ENCODE assay signal across 9 mouse cellular contexts in genomic region chr5:37244161-37244560, GRCm38 (mm10). TPM values are rescaled to one million over a fixed set of nuclear protein-coding genes. Genes with fewer than 3 reads are reported as not detected.
DNase-seq lines count a peak whose midpoint lies in the region; ATAC-seq and TF ChIP-seq lines count a peak whose summit lies in the region.
"Had no signal": no experiment of that assay in that cellular context is flagged by ENCODE, and none has a peak within 500 bp of the region (broad histone marks: within the 10 kb centered on the region; RNA-seq: fewer than 3 reads in every experiment).

No protein-coding gene starts in this region.

- peaks cover 28% of the 10 kb centered on the region for H3K4me1 ChIP-seq in cerebellum, adult 2 months (ENCODE audit: control insufficient read depth, insufficient read depth, low read length)
- peaks cover 63% of the 10 kb centered on the region for H3K4me1 ChIP-seq in hindbrain, embryonic 15.5 days (replicated peaks)
- peaks cover 60% of the 10 kb centered on the region for H3K4me1 ChIP-seq in midbrain, embryonic 15.5 days

- no peaks in the 10 kb centered on the region for H3K9me3 ChIP-seq in hindbrain, embryonic 15.5 days
- no peaks in the 10 kb centered on the region for H3K9me3 ChIP-seq in midbrain, embryonic 15.5 days
- H3K9me3 ChIP-seq: limb, embryonic 15.5 days had no signal

- DNase-seq in cerebellum, adult 2 months, result peak; percentile 73 to 75
- peak; percentile 79 for DNase-seq in embryo, embryonic 11 days
- DNase-seq in spleen, postnatal 36 days (ENCODE audit: low spot score in 2 of 2), result no peak
- DNase-seq in Muller cell, postnatal 12 days (ENCODE audit: inconsistent ontology term), result no peak
- DNase-seq in urinary bladder, postnatal 4 days (ENCODE audit: low spot score in 2 of 2), result no peak
- DNase-seq in kidney, postnatal 25 days, result no peak

- peak overlapping the region; percentile 83 for H3K4me2 ChIP-seq in hindbrain, embryonic 15.5 days
- peak overlapping the region; percentile 88 for H3K4me2 ChIP-seq in midbrain, embryonic 15.5 days
- H3K4me2 ChIP-seq: limb, embryonic 15.5 days had no signal

- no peak overlapping the region for H3K27ac ChIP-seq in cerebellum, adult 2 months (ENCODE audit: insufficient read depth, low read length)
- peak overlapping the region; percentile 97 for H3K27ac ChIP-seq in hindbrain, embryonic 15.5 days (replicated peaks)
- peak overlapping the region; percentile 98 for H3K27ac ChIP-seq in midbrain, embryonic 15.5 days
- H3K27ac ChIP-seq: limb, embryonic 15.5 days had no signal

- H3K4me3 ChIP-seq in cerebellum, adult 2 months (replicated peaks; ENCODE audit: insufficient read depth, low read depth, low read length), result peak overlapping the region; percentile 55
- peak overlapping the region; percentile 58 for H3K4me3 ChIP-seq in hindbrain, embryonic 15.5 days
- H3K4me3 ChIP-seq in midbrain, embryonic 15.5 days, result peak overlapping the region; percentile 85
- H3K4me3 ChIP-seq: limb, embryonic 15.5 days had no signal

- no peaks in the 10 kb centered on the region for H3K27me3 ChIP-seq in cerebellum, adult 2 months (ENCODE audit: control insufficient read depth, insufficient read depth, low read length)
- no peaks in the 10 kb centered on the region for H3K27me3 ChIP-seq in hindbrain, embryonic 15.5 days
- H3K27me3 ChIP-seq in midbrain, embryonic 15.5 days (replicated peaks), result 0 out of 2 replicates have a peak, but pooled peaks cover 3% of the 10 kb centered on the region

- ATAC-seq in hindbrain, embryonic 15.5 days (ENCODE audit: low FRiP score, low read depth), result peak; percentile 51
- ATAC-seq in midbrain, embryonic 15.5 days (replicated peaks), result peak; percentile 24

- no peak for TF ChIP-seq POLR2A in cerebellum, adult 2 months (IDR thresholded peaks at IDR 0.05; ENCODE audit: borderline replicate concordance, insufficient read depth, low read length)

- no peak for TF ChIP-seq CTCF in cerebellum, adult 2 months (IDR thresholded peaks at IDR 0.05; ENCODE audit: borderline replicate concordance, insufficient read depth, low read depth, low read length)

- no peaks in the 10 kb centered on the region for H3K36me3 ChIP-seq in hindbrain, embryonic 15.5 days
- no peaks in the 10 kb centered on the region for H3K36me3 ChIP-seq in midbrain, embryonic 15.5 days (replicated peaks)
- H3K36me3 ChIP-seq: limb, embryonic 15.5 days had no signal

- H3K9ac ChIP-seq in hindbrain, embryonic 15.5 days, result peak overlapping the region; percentile 93
- peak overlapping the region; percentile 89 for H3K9ac ChIP-seq in midbrain, embryonic 15.5 days
- H3K9ac ChIP-seq: limb, embryonic 15.5 days had no signal

- 14% methylated on average over 13 of the region's 13 CpGs for WGBS in cerebellum, adult 2 months
- 1% methylated on average over 13 of the region's 13 CpGs for WGBS in hindbrain, embryonic 15.5 days
- WGBS in midbrain, embryonic 15.5 days, result 1% methylated on average over 13 of the region's 13 CpGs

RNA-seq across cellular contexts. Expression of gene Crmp1, which starts 2.4 kb away (rescaled TPM):
- polyA plus RNA-seq in cerebellum, adult 2 months (2012; rRNA removed), result 207 and 227 TPM in 2 replicates
- 784 and 959 TPM in 2 replicates for polyA plus RNA-seq in hindbrain, embryonic 15.5 days (2015; fragmentation: Nextera tagmentation; extraction: Ambion mirVana)
- 945 and 977 TPM in 2 replicates for polyA plus RNA-seq in midbrain, embryonic 15.5 days (2015; fragmentation: Nextera tagmentation; extraction: Ambion mirVana)

Comparison
In these comparisons a context has a peak if more than half of its experiments do, and no peak if none do; other contexts are left out.
1. DNase-seq: peak in cerebellum, adult 2 months (2 of 2) and embryo, embryonic 11 days (single experiment); none in spleen, postnatal 36 days (0 of 2), Muller cell, postnatal 12 days (single experiment), urinary bladder, postnatal 4 days (0 of 2) and kidney, postnatal 25 days (0 of 2).
2. Peak in every context shown above with its lines, with median percentiles within 50 percentile points of each other: H3K4me3 ChIP-seq.